ENCODE assay signal across 17 mouse cellular contexts in the genomic region with DNA sequence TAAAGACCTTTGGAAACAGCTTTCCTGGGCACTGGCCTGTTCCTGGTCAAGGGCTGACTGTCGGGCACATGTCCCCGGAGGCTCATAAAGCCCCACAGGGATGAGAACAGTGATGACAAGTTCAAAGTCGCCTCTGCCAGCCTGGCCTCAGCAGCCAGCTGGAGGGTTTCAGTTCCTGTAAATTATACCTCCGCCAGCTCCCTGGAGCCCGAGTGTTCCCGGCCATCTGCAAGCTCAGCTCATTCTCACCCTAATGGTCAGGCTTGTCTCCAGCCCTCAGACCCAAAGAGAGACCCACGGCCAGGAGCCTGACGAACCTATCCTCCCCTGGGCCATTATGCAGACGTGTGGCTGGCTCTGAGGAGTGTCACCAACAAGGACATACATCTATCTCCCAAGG. TPM values are rescaled to one million over a fixed set of nuclear protein-coding genes. Genes with fewer than 3 reads are reported as not detected.
DNase-seq lines count a peak whose midpoint lies in the region; ATAC-seq lines count a peak whose summit lies in the region.
"Had no signal": no experiment of that assay in that cellular context is flagged by ENCODE, and none has a peak within 500 bp of the region (broad histone marks: within the 10 kb centered on the region; RNA-seq: fewer than 3 reads in every experiment).

No protein-coding gene starts in this region.

- no peak overlapping the region for H3K27ac ChIP-seq in forebrain, embryonic 16.5 days (ENCODE audit: low read length)
- H3K27ac ChIP-seq: embryonic facial prominence, embryonic 12.5 days; hindbrain, embryonic 10.5 days; limb, embryonic 15.5 days; macrophage; midbrain, embryonic 15.5 days; neural tube, embryonic 13.5 days had no signal

- H3K27me3 ChIP-seq in forebrain, embryonic 16.5 days (replicated peaks; ENCODE audit: control insufficient read depth, insufficient read depth, low read length), result no peaks in the 10 kb centered on the region
- H3K27me3 ChIP-seq: embryonic facial prominence, embryonic 12.5 days; limb, embryonic 15.5 days; midbrain, embryonic 15.5 days had no signal

- H3K9ac ChIP-seq in forebrain, embryonic 16.5 days (replicated peaks; ENCODE audit: low read depth, low read length), result no peak overlapping the region
- H3K9ac ChIP-seq: embryonic facial prominence, embryonic 12.5 days; heart, embryonic 12.5 days; limb, embryonic 15.5 days; lung, embryonic 14.5 days; midbrain, embryonic 15.5 days; neural tube, embryonic 13.5 days had no signal

- no peak overlapping the region for H3K4me3 ChIP-seq in forebrain, embryonic 16.5 days (replicated peaks; ENCODE audit: low read length)
- H3K4me3 ChIP-seq: embryonic facial prominence, embryonic 12.5 days; heart, embryonic 12.5 days; hindbrain, embryonic 10.5 days; limb, embryonic 15.5 days; midbrain, embryonic 15.5 days; neural tube, embryonic 13.5 days had no signal

- peak; percentile 10 to 19 for DNase-seq in cerebellum, postnatal 25 days
- no peak for DNase-seq in cerebellum, postnatal 14 days
- peak; percentile 19 for DNase-seq in layer of hippocampus, adult 11-12 months (ENCODE audit: low spot score)
- no peak for DNase-seq in layer of hippocampus, postnatal 36 days
- DNase-seq in spleen, postnatal 36 days (ENCODE audit: low spot score in 2 of 2), result peak; percentile 6 to 11
- no peak for DNase-seq in spleen, adult 12 weeks (ENCODE audit: low spot score)
- DNase-seq in urinary bladder, postnatal 10 days (ENCODE audit: low spot score), result no peak
- DNase-seq: cerebellum, adult 9-10 months; lung, embryonic 14.5 days had no signal

- 76% methylated on average over 9 of the region's 9 CpGs for WGBS in forebrain, embryonic 16.5 days

- no peak overlapping the region for H3K4me2 ChIP-seq in forebrain, embryonic 16.5 days (ENCODE audit: low read length)
- H3K4me2 ChIP-seq: embryonic facial prominence, embryonic 12.5 days; heart, embryonic 12.5 days; limb, embryonic 15.5 days; lung, embryonic 14.5 days; midbrain, embryonic 15.5 days; neural tube, embryonic 13.5 days had no signal

- H3K9me3 ChIP-seq in forebrain, embryonic 16.5 days (ENCODE audit: control insufficient read depth, low read length), result no peaks in the 10 kb centered on the region
- H3K9me3 ChIP-seq: embryonic facial prominence, embryonic 12.5 days; heart, embryonic 12.5 days; hindbrain, embryonic 10.5 days; limb, embryonic 15.5 days; midbrain, embryonic 15.5 days; neural tube, embryonic 13.5 days had no signal

- no peak for ATAC-seq in forebrain, embryonic 16.5 days
- ATAC-seq: midbrain, embryonic 15.5 days had no signal

- no peaks in the 10 kb centered on the region for H3K36me3 ChIP-seq in forebrain, embryonic 16.5 days (ENCODE audit: control insufficient read depth, insufficient read depth)
- H3K36me3 ChIP-seq: embryonic facial prominence, embryonic 12.5 days; heart, embryonic 12.5 days; hindbrain, embryonic 10.5 days; limb, embryonic 15.5 days; midbrain, embryonic 15.5 days; neural tube, embryonic 13.5 days had no signal

- peaks cover under 1% of the 10 kb centered on the region; the same call in 1 of the 2 replicates for H3K4me1 ChIP-seq in forebrain, embryonic 16.5 days (replicated peaks; ENCODE audit: control insufficient read depth, insufficient read depth, low read length)
- H3K4me1 ChIP-seq: embryonic facial prominence, embryonic 12.5 days had no signal

RNA-seq across cellular contexts. Expression of gene Cdh23, which starts 57.0 kb away (rescaled TPM):
- 1 to 10 TPM; 1.7 to 3.5 TPM for total RNA-seq in layer of hippocampus, postnatal 36 days (2021)
- 1.2 and 2.7 TPM in 2 replicates for polyA plus RNA-seq in forebrain, embryonic 16.5 days (2015; fragmentation: Nextera tagmentation; extraction: Ambion mirVana)

Comparison
In these comparisons a context has a peak if more than half of its experiments do, and no peak if none do; other contexts are left out.
1. DNase-seq: peak in cerebellum, postnatal 25 days (2 of 2), layer of hippocampus, adult 11-12 months (single experiment) and spleen, postnatal 36 days (2 of 2); none in cerebellum, postnatal 14 days (0 of 2), layer of hippocampus, postnatal 36 days (0 of 2), spleen, adult 12 weeks (single experiment) and urinary bladder, postnatal 10 days (single experiment).